Mouse (Mus musculus): ENCODE results near the gene Trp53rkb.

Trp53rkb gene

DNA sequence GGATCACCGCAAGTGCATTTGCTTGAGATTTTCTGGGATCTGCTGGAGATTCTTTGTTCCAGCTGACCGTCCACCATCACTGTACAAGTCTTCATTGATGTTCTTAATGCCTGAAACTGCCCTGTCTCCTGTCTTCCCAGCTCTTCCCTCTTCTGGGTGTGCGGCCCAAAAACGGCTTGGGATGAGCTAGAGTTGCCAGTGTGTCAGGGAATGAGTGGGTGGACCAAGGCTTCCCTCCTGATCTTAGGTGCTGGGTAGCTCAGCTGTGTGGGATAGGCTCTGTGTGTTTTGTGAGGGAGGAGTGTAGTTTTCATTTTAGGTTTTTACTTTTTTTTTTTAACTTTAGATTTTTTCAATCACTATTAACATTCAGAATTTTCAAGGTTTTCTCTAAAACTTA is 42.5 kb downstream of the Trp53rkb start:
- DNase-seq: no peak

- no peak for DNase-seq
Observed at GRCm38 (mm10) chr2:166835581-166835980, 43.2 kb downstream of the Trp53rkb start.

- DNase-seq: no peak
Observed at GRCm38 (mm10) chr2:166841813-166842212, 49.5 kb downstream of the Trp53rkb start.

Data from spleen, adult 18-20 months (tissue).